Mouse (Mus musculus): ENCODE data around the gene Gm17720.

DNA sequence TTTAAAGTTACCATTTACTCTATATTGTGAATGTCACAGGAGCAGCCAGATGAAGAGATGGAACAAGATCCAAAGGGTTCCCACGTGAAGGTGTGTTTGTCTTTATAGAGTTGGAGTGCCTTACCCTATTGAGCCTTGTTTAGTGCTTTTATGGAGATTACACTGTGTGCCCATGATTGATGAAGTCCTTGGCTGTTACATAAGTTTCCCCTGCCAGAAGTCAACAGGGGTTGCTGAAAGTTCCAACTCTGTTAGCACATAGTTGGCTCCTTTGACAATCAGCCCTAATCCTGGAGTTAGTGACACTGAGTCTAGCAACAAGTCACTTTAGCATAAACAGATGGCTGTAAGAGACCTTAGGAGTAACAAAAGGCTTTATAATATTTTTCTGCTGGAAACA, 10.7 kb downstream of the Gm17720 start:
- no peak for TF ChIP-seq CTCF (conservative IDR thresholded peaks at IDR 0.05; ENCODE audit: insufficient read depth, insufficient read length, low read depth, low read length)
- no peak for TF ChIP-seq POLR2A (IDR thresholded peaks at IDR 0.05; ENCODE audit: low read depth, low read length)

All from kidney, adult 2 months (tissue).